Mouse (Mus musculus): ENCODE results near the gene Klhdc7a. TPM values are rescaled to one million over a fixed set of nuclear protein-coding genes. Genes with fewer than 3 reads are reported as not detected.

The Klhdc7a gene
- total RNA-seq, 2 experiments from 2014 or later: not detected

DNA sequence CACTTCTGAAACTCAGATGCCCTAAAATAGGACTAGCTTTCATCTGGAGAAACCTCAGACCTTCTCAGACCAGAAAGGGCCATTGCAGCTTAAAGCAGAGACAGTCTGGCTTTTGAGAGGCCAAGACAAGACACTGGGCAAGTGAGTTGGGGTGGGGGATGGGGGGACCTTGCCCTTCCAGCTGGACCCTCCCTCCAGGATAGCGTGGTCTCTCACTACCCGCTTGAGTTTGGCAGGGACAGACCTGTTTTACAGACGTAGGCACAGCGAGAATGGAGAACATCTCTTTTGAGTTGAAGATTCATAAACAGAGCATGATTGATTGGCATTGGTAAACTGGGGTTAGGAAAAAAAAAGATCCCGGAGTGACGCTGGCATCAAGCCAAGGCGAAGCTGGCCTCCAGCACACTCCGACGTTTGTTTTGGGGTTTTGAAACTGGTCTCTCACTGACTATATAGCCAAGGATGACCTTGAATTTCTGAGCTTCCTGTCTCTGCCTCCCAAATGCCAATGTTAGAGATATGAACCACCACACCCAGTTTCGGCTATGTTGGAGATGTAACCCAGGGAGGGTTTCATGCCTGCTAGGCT, 7.0 kb downstream of the Klhdc7a start:
- ATAC-seq (ENCODE audit: poor library complexity, severe bottlenecking): no peak

- no peak for ATAC-seq (ENCODE audit: poor library complexity, severe bottlenecking)
Observed at GRCm38 (mm10) chr4:139960086-139960713, 7.6 kb downstream of the Klhdc7a start.

DNA sequence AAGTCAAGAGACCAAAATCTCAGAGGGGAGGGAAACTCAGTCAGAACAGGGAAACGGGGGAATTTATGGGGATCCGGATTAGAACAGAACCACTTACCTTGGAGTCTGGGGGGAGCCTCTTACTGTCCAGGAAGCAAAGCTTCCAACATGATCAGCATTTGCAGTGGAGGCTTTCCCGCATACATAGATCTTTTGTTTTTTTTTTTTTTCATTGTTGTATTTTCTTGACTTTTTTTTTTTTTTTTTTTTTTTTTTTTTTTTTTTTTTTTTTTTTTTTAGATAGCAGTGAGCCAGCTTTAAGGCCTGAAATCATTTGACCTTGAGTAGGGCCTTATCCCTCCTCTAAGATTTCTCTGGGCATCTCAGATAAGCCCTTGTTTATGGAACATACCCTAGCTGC, 8.6 kb downstream of the Klhdc7a start:
- no peak for ATAC-seq (ENCODE audit: poor library complexity, severe bottlenecking)

- no peak for ATAC-seq (ENCODE audit: poor library complexity, severe bottlenecking)
Observed at GRCm38 (mm10) chr4:139950876-139951485, 16.8 kb downstream of the Klhdc7a start.

DNA sequence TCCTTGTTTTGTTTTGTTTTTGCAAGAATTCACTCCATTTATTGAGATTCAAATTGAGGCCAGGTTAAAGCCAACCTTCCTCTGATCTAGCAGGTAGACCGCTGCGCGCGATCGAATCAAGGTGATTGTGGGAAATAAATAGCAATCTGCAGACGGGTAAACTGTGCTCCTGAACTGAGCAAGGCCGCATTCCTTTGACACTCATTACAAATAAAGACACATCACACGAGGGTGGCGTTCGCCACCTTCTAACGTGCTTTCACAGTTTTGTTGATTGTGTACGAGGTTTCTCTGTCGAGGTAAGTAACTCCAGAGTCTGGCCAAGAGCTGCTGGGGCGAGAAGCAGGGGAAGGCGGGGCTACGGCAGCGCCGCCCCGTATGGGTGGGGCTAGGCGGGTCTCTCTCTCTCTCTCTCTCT, 17.4 kb downstream of the Klhdc7a start:
- ATAC-seq (ENCODE audit: poor library complexity, severe bottlenecking): no peak

GRCm38 (mm10) chr4:139948591-139948990, 19.2 kb downstream of the Klhdc7a start:
- no peak for ATAC-seq (ENCODE audit: poor library complexity, severe bottlenecking)

GRCm38 (mm10) chr4:139947341-139947740, 20.5 kb downstream of the Klhdc7a start:
- no peak for ATAC-seq (ENCODE audit: poor library complexity, severe bottlenecking)

- ATAC-seq (ENCODE audit: poor library complexity, severe bottlenecking): no peak
Observed at GRCm38 (mm10) chr4:139941831-139942230, 26.0 kb downstream of the Klhdc7a start.

GRCm38 (mm10) chr4:139935557-139935956, 32.3 kb downstream of the Klhdc7a start:
- no peak for ATAC-seq (ENCODE audit: poor library complexity, severe bottlenecking)

- no peak for ATAC-seq (ENCODE audit: poor library complexity, severe bottlenecking)
Observed at GRCm38 (mm10) chr4:139932970-139933801, 34.6 kb downstream of the Klhdc7a start.

DNA sequence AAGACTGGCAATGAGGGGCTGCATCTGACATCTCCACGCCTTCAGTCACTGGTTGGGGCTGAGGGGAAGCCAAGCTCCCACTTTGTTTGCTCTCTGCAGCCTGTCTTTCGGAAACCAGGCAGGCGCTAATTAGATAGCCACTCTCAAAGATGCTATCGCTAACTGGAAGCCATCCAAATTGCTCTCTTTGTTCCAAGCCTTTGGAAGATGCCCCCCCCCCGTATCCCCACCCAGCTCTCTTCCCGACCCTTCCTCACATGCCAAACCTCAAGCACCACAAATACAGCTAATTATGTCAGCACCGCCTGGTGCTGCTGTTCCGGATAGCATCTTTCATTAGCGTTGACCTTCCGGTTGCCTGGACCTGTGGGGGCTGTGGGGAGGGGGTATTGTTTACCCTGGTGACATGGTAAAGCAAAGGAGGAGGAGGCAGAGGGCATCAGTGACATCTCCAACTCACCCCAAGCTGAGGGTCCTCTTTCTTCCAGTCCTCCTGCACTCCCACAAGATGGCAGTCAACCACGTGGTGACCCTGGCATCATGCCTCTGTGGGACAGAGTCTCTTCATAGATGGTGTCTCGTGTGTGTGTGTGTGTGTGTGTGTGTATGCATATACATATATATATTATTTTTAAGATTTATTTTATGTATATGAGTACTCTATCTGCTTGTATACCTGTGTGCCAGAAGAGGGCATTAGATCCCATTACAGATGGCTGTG, 35.9 kb downstream of the Klhdc7a start:
- no peak for ATAC-seq (ENCODE audit: poor library complexity, severe bottlenecking)

GRCm38 (mm10) chr4:139930885-139931284, 36.9 kb downstream of the Klhdc7a start:
- ATAC-seq (ENCODE audit: poor library complexity, severe bottlenecking): no peak

GRCm38 (mm10) chr4:139926161-139926561, 41.7 kb downstream of the Klhdc7a start:
- ATAC-seq (ENCODE audit: poor library complexity, severe bottlenecking): no peak

DNA sequence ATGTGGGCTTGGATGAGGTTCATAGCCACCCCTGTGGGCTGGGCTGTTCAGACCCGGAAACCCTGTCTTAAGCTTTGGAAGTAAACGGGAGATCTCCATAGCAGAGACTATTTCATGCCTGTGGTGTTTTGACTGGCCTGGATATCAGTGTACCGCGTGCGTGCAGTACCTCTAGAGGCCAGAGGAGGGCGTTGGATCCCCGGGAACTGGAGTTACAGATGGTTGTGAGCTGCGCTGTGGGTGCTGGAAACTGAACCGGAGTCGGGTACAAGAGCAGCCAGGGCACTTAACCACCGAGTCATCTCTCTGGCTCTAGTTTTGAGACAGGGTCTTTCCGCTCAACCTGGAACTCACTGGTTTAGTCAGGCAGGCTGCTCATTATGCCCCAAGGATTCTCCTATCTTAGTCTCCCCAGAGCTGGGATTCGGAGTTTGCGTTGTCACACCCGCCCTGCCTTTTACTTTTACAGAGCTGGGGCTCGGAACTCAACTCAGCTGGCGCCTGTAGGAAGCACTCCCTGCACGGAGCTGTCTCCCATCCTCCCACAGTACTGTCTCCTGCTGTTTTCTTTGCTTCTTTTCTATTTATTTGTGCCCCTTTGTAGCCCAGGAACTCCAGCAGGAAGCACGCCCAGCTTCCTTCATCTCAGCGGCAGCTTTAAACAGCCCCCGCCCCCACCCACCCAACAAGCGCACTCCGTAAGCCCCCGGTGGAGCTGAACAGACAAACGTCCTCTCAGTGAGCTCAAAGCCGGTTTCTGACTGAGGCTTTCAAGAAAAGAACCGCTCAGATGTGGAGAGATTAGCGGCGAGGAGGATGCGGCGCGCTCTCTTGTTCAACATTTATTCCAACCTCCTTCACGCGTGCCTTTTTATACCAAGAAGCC, 42.3 kb downstream of the Klhdc7a start:
- no peak for ATAC-seq (ENCODE audit: poor library complexity, severe bottlenecking)

GRCm38 (mm10) chr4:139916731-139917130, 51.1 kb downstream of the Klhdc7a start:
- no peak for ATAC-seq (ENCODE audit: poor library complexity, severe bottlenecking)

Other genes with a start within 250 kb of the Klhdc7a start
- not detected in 2 replicates for gene Pax7, start 134.5 kb downstream of the Klhdc7a start, total RNA-seq (2015)
- not detected in 2 replicates for gene Pax7, start 134.5 kb downstream of the Klhdc7a start, total RNA-seq (2017)

All from megakaryocyte, adult 5-6 weeks (primary cell).